Mouse (Mus musculus): ENCODE data around the gene Dexi. TPM values are rescaled to one million over a fixed set of nuclear protein-coding genes. Genes with fewer than 3 reads are reported as not detected.
A peak's percentile ranks its signal among the peaks of the same experiment; 100 is the strongest.

Gene Dexi
- polyA plus RNA-seq, 1 experiment from 2014 or later: 27.9 TPM

GRCm38 (mm10) chr16:10565278-10565885 lies 22.5 kb upstream of the Dexi start:
- H3K4me1 ChIP-seq: 0 out of 2 replicates have a peak, but pooled peaks cover 6% of the 10 kb centered on the region
- no peak overlapping the region for H3K27ac ChIP-seq
- 0 out of 2 replicates have a peak, but pooled peaks have one; percentile 56 for ATAC-seq (ENCODE audit: low FRiP score, low read depth)
- H3K27me3 ChIP-seq (replicated peaks): no peaks in the 10 kb centered on the region
- H3K4me3 ChIP-seq: no peak overlapping the region
- H3K36me3 ChIP-seq: peaks cover 38% of the 10 kb centered on the region
- H3K9me3 ChIP-seq: no peaks in the 10 kb centered on the region
- H3K4me2 ChIP-seq (replicated peaks): no peak overlapping the region
- H3K9ac ChIP-seq: no peak overlapping the region
- 38% methylated on average over 4 of the region's 4 CpGs for WGBS

GRCm38 (mm10) chr16:10559991-10560390 lies 17.1 kb upstream of the Dexi start:
- H3K27ac ChIP-seq: no peak overlapping the region
- no peak overlapping the region for H3K9ac ChIP-seq
- H3K4me2 ChIP-seq (replicated peaks): no peak overlapping the region
- WGBS: 92% methylated on average over 8 of the region's 8 CpGs
- H3K4me1 ChIP-seq: no peaks in the 10 kb centered on the region
- no peaks in the 10 kb centered on the region for H3K27me3 ChIP-seq (replicated peaks)
- ATAC-seq (ENCODE audit: low FRiP score, low read depth): no peak
- peaks cover 17% of the 10 kb centered on the region for H3K36me3 ChIP-seq
- no peaks in the 10 kb centered on the region for H3K9me3 ChIP-seq
- no peak overlapping the region for H3K4me3 ChIP-seq

GRCm38 (mm10) chr16:10553858-10554257 lies 11.0 kb upstream of the Dexi start:
- no peak overlapping the region for H3K9ac ChIP-seq
- H3K27ac ChIP-seq: no peak overlapping the region
- H3K9me3 ChIP-seq: no peaks in the 10 kb centered on the region
- no peaks in the 10 kb centered on the region for H3K27me3 ChIP-seq (replicated peaks)
- 97% methylated on average over 2 of the region's 2 CpGs for WGBS
- H3K36me3 ChIP-seq: no peaks in the 10 kb centered on the region
- H3K4me1 ChIP-seq: no peaks in the 10 kb centered on the region
- ATAC-seq (ENCODE audit: low FRiP score, low read depth): no peak
- no peak overlapping the region for H3K4me2 ChIP-seq (replicated peaks)
- H3K4me3 ChIP-seq: no peak overlapping the region

DNA sequence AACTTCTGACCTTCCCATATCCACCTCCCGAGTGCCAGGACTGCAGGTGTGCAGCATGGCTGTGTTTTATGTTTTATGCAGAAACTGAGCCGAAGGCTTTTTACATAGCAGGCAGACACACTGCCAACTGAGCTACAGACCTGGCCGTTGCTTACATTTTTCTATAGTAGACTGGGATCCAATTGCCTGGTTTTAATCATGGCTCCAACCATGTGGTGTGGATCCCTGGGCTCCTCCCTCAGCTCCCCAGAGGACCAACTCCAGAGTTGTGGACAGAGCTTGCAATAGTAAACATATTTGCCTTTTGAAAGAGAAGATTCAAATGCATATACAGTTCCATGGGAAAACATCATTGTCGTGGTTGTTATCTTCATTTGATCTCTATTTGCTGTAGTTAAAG lies 8.7 kb upstream of the Dexi start:
- ATAC-seq (ENCODE audit: low FRiP score, low read depth): no peak
- Histone ChIP-seq H3K27ac (no peak overlapping the region), H3K36me3 (no peaks in the 10 kb centered on the region), H3K4me1 (peaks cover 8% of the 10 kb centered on the region), H3K4me2 (replicated peaks) (no peak overlapping the region), H3K27me3 (replicated peaks) (no peaks in the 10 kb centered on the region), H3K9me3 (no peaks in the 10 kb centered on the region), H3K4me3 (no peak overlapping the region), H3K9ac (no peak overlapping the region)
- WGBS: 91% methylated on average over 4 of the region's 4 CpGs

DNA sequence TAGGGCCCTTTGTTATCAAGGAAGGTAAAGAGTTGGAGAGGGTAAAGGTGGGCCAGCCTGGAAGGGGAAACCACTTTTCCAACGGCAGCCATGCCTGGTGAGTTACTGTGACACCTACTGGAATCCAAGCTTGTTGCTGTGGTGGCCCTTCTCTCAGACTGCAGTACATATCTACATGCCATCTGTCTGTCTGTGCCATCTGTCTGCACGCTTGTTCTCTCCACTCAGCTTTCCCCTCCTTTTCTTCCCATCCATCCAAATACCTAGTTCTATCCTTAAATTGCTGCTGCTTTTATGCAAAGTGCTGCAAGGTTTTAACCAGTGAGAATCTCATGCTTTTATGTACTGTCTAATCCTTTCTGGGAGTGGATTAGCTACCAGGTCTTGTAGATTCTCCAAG lies 6.7 kb upstream of the Dexi start:
- Histone ChIP-seq H3K4me1 (peaks cover 17% of the 10 kb centered on the region), H3K4me2 (replicated peaks) (no peak overlapping the region), H3K36me3 (no peaks in the 10 kb centered on the region), H3K9me3 (no peaks in the 10 kb centered on the region), H3K27ac (no peak overlapping the region), H3K9ac (no peak overlapping the region), H3K4me3 (no peak overlapping the region), H3K27me3 (replicated peaks) (no peaks in the 10 kb centered on the region)
- WGBS: 80% methylated on average over 2 of the region's 2 CpGs
- no peak for ATAC-seq (ENCODE audit: low FRiP score, low read depth)

- Histone ChIP-seq H3K27ac (no peak overlapping the region), H3K27me3 (replicated peaks) (no peaks in the 10 kb centered on the region), H3K4me3 (no peak overlapping the region), H3K4me1 (peaks cover 17% of the 10 kb centered on the region), H3K36me3 (no peaks in the 10 kb centered on the region), H3K9me3 (no peaks in the 10 kb centered on the region), H3K9ac (no peak overlapping the region), H3K4me2 (replicated peaks) (no peak overlapping the region)
- ATAC-seq (ENCODE audit: low FRiP score, low read depth): no peak
- WGBS: 70% methylated on average over 3 of the region's 3 CpGs
Observed at GRCm38 (mm10) chr16:10548938-10549337, 6.1 kb upstream of the Dexi start.

GRCm38 (mm10) chr16:10546865-10547264 lies 4.0 kb upstream of the Dexi start:
- ATAC-seq (ENCODE audit: low FRiP score, low read depth): no peak
- no peak overlapping the region for H3K9ac ChIP-seq
- no peaks in the 10 kb centered on the region for H3K27me3 ChIP-seq (replicated peaks)
- H3K27ac ChIP-seq: no peak overlapping the region
- no peaks in the 10 kb centered on the region for H3K9me3 ChIP-seq
- H3K4me3 ChIP-seq: no peak overlapping the region
- WGBS: 68% methylated on average over 3 of the region's 3 CpGs
- peaks cover 22% of the 10 kb centered on the region for H3K4me1 ChIP-seq
- H3K36me3 ChIP-seq: no peaks in the 10 kb centered on the region
- H3K4me2 ChIP-seq (replicated peaks): peak overlapping the region; percentile 67; the same call in 1 of the 2 replicates

DNA sequence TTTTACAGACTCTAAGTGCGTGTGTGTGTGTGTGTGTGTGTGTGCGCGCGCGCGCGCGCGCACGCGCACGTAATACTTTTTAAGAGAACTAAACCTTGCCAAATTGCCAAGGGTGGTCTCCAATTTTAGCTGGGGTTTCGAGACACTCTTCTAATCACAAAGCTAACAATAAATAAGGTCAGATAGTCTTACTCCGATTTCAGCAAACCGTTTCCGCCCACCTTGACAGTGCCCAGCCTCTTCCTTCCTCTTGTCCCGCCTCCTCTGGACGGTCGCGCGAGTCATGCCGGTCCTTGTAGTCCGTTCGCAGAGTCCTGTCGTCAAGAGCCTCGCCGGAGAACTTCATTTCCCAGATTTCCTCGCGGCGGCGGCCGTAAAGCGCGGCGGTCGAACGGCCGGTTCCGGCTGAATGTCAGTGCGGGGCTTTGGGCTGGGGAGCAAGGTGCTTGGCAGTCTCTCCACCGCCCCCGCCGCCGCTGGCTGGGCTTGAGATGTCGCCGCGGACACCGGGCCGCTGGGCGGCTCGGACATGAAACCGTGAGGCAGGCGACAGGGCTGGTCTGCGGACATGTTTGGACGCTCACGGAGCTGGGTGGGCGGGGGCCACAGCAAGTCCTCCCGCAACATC lies 2.3 kb upstream of the Dexi start, which contains the start of gene Clec16a:
TSS of gene Clec16a (plus strand) at position 345 of the 628 bp plus-strand sequence.
- under 1% methylated on average over 58 of the region's 58 CpGs for whole genome bisulfite sequencing
- H3K9ac ChIP-seq: peak within 1 kb of the TSS; percentile 79
- H3K27ac ChIP-seq: no peak within 1 kb of the TSS
- peak within 1 kb of the TSS; percentile 84 for H3K4me3 ChIP-seq
- no peaks in the 10 kb centered on the region for H3K27me3 ChIP-seq (replicated peaks)
- peaks cover 39% of the 10 kb centered on the region for H3K4me1 ChIP-seq
- no peaks in the 10 kb centered on the region for H3K9me3 ChIP-seq
- no peaks in the 10 kb centered on the region for H3K36me3 ChIP-seq
- peak; percentile 91 for ATAC-seq (ENCODE audit: low FRiP score, low read depth)
- peak within 1 kb of the TSS; percentile 67 for H3K4me2 ChIP-seq (replicated peaks)

- H3K4me2 ChIP-seq (replicated peaks): peak overlapping the region; percentile 79
- H3K36me3 ChIP-seq: no peaks in the 10 kb centered on the region
- peak; percentile 21 for ATAC-seq (ENCODE audit: low FRiP score, low read depth)
- H3K27ac ChIP-seq: 0 out of 2 replicates have a peak overlapping the region, but pooled peaks have one; percentile 64
- H3K9me3 ChIP-seq: no peaks in the 10 kb centered on the region
- H3K9ac ChIP-seq: peak overlapping the region; percentile 92
- peak overlapping the region; percentile 85 for H3K4me3 ChIP-seq
- H3K27me3 ChIP-seq (replicated peaks): no peaks in the 10 kb centered on the region
- WGBS: 5% methylated on average over 22 of the region's 22 CpGs
- peaks cover 48% of the 10 kb centered on the region for H3K4me1 ChIP-seq
Observed at GRCm38 (mm10) chr16:10542266-10542665, 588 bp downstream of the Dexi start.

GRCm38 (mm10) chr16:10541598-10541930 lies 1.3 kb downstream of the Dexi start:
- no peaks in the 10 kb centered on the region for H3K36me3 ChIP-seq
- H3K4me2 ChIP-seq (replicated peaks): peak overlapping the region; percentile 79
- H3K27me3 ChIP-seq (replicated peaks): no peaks in the 10 kb centered on the region
- H3K9ac ChIP-seq: peak overlapping the region; percentile 92
- H3K27ac ChIP-seq: no peak overlapping the region
- 38% methylated on average over 7 of the region's 7 CpGs for WGBS
- no peaks in the 10 kb centered on the region for H3K9me3 ChIP-seq
- peaks cover 44% of the 10 kb centered on the region for H3K4me1 ChIP-seq
- peak overlapping the region; percentile 85 for H3K4me3 ChIP-seq
- ATAC-seq (ENCODE audit: low FRiP score, low read depth): no peak

DNA sequence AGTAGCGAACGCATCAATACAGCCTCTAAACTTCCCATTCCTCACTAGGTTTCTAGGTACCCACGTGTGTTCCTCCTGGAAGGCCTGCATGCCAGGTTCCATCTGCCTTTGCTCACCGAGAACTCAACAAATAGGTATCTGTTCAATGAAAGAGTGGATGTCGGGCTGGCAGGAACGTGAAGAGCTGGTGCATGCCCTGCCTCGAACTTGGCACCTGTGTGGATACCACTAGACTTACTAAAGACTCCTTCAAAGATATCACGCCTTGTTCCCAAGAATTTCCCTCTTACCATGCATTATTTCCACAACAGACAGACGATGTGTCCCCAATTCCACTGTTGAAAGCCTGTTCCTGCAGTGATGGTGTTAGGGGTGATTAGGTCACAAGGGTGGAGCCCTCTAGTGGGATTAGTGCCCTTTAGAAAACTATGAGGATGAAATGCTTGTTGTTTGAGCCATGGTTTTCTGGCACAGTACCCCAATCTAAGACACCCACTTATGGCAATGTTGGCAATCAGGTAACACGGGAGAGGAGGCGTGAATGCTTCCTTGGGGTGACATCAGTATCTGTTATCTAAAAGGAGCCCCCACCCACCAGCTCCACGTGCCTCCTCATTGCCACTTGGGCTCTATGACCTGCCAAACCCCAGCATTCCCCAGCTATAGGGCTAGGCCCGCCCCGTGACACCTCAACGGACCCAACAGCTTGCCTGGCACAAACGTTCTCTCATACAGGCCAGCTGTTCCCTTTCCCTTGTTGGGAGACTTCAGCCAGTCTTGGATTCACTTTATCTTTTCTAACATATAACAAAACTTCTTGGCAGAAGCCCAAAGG lies 1.9 kb downstream of the Dexi start:
- 75% methylated on average over 16 of the region's 16 CpGs for WGBS
- Histone ChIP-seq H3K27me3 (replicated peaks) (no peaks in the 10 kb centered on the region), H3K4me2 (replicated peaks) (peak overlapping the region; percentile 79), H3K4me3 (peak overlapping the region; percentile 85), H3K4me1 (peaks cover 38% of the 10 kb centered on the region), H3K9me3 (no peaks in the 10 kb centered on the region), H3K27ac (no peak overlapping the region), H3K36me3 (no peaks in the 10 kb centered on the region), H3K9ac (peak overlapping the region; percentile 92)
- ATAC-seq (ENCODE audit: low FRiP score, low read depth): no peak

GRCm38 (mm10) chr16:10536961-10537360 lies 5.9 kb downstream of the Dexi start:
- Histone ChIP-seq H3K9me3 (no peaks in the 10 kb centered on the region), H3K27me3 (replicated peaks) (no peaks in the 10 kb centered on the region), H3K4me2 (replicated peaks) (no peak overlapping the region), H3K9ac (no peak overlapping the region), H3K4me3 (no peak overlapping the region), H3K27ac (no peak overlapping the region), H3K36me3 (no peaks in the 10 kb centered on the region; the same call in 1 of the 2 replicates), H3K4me1 (peaks cover 32% of the 10 kb centered on the region)
- ATAC-seq (ENCODE audit: low FRiP score, low read depth): no peak
- WGBS: 81% methylated on average over 3 of the region's 3 CpGs

Data from neural tube, embryonic 12.5 days (tissue).